Mouse (Mus musculus) CD4-positive, CD25-positive, alpha-beta regulatory T cell (primary cell): ENCODE data around the gene Tmem258. TPM values are rescaled to one million over a fixed set of nuclear protein-coding genes. Genes with fewer than 3 reads are reported as not detected.

Experiments used
- polyA plus RNA-seq: library from polyadenylated mRNA; unstranded; fragments of 100-300 nt; shearing (Covaris generic); gene quantifications from one replicate; pipeline ENCODE4 v1.2.1, GENCODE M21; 2017

Tmem258 gene
- 304 TPM for polyA plus RNA-seq

DNA sequence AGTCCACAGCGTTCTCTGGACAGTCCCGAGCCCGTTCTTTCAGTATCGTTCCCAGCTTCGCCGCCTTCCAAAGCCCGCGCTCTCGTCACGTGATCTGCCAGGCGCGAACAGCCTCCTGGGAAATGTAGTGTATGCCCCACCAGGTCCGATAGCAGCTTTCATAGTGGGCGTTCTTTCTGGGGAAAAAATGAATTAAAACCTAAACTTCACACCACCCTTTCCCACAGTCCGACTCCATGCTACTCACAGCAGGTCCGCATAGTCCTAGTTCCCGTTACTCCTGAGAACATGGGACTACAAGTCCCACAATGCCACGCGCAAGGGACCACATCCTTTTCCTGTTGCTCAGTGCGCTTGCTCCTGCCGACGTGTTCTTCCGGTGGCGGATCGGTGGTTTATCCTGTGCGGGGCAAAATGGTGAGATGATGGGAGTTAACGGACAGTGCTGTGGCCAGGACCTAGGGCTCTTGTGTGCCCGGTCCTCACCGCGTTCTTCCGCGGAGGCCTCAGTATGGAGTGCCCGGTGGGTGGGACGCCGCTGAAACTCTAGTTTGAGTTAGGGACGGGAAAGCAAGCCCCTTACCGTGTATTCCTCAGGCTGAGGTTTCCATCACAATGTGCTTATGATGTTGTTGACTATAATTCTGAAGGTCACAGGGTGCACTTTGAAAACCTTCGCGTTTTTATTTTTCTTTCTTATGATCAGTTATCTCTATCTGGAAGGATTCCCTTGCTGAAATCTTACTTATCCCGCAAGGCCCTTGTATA lies at the start of gene Tmem258, which contains the start of gene Fen1:
Tmem258 (plus strand) TSS at position 167 of the 768 bp plus-strand sequence.
Fen1 (minus strand) TSS at position 322 of the 768 bp plus-strand sequence.

GRCm38 (mm10) chr19:10182670-10183298 lies 21.0 kb upstream of the Tmem258 start, which contains the start of gene Fads1:
Gene Fads1, plus strand, starts transcription at chr19:10182888.

DNA sequence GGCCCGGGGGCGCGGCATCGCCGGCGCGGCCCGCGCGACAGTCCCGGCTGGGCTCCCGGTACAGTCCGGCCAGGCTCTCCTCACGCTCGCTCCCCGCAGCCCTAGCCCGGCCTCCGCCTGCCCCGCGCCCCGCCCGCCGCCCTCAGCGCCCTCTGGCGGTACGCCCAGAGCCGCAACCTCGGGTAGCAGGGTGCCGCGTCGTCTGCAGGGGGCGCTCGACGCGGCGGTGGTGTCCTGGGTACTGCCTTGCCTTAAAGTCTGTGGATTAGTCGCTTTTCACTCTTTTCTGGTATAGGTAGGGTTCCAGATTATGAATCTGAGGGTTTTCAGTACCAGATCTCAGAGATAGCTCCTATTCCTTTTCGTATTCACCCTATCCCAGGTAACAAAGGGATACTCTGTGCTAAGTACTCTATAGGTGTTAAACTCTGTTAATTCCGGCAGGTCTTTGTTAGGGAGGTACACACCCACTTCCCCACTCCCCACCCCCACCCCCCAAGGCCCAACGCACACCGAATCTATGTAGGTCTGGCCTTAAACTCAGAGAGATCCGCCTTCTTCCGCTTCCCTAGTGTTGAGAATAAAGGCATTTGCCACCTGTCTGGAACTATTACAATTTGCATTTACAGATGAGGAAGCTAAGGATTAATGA lies 37.0 kb downstream of the Tmem258 start, which contains the start of gene Myrf:
Myrf (minus strand) TSS at position 95 of the 652 bp plus-strand sequence.

Other genes starting within 250 kb of the Tmem258 start
- 1,866 TPM for gene Fth1, start 223.4 kb upstream of the Tmem258 start, polyA plus RNA-seq
- gene Best1, start 202.4 kb upstream of the Tmem258 start, polyA plus RNA-seq, result 0.14 TPM
- gene Rab3il1, start 202.3 kb upstream of the Tmem258 start, polyA plus RNA-seq, result 0.59 TPM
- not detected for gene Fads3, start 162.4 kb upstream of the Tmem258 start, polyA plus RNA-seq
- 0.13 TPM for gene Fads2, start 102.3 kb upstream of the Tmem258 start, polyA plus RNA-seq
- gene Fads1, start 21.1 kb upstream of the Tmem258 start, polyA plus RNA-seq, result 12.5 TPM
- 36.3 TPM for gene Fen1, start 155 bp downstream of the Tmem258 start, polyA plus RNA-seq
- 0.07 TPM for gene Myrf, start 36.7 kb downstream of the Tmem258 start, polyA plus RNA-seq
- 0.10 TPM for gene Dagla, start 100.9 kb downstream of the Tmem258 start, polyA plus RNA-seq
- 0.05 TPM for gene Syt7, start 185.1 kb downstream of the Tmem258 start, polyA plus RNA-seq